Mouse (Mus musculus): ENCODE measurements at regions not wholly inside any gene's neighbourhood (a gene's known extent, or its start where the extent isn't known, plus 50 kb on each side); places are given as distances from the start of the nearest gene placed in this dataset.

DNA sequence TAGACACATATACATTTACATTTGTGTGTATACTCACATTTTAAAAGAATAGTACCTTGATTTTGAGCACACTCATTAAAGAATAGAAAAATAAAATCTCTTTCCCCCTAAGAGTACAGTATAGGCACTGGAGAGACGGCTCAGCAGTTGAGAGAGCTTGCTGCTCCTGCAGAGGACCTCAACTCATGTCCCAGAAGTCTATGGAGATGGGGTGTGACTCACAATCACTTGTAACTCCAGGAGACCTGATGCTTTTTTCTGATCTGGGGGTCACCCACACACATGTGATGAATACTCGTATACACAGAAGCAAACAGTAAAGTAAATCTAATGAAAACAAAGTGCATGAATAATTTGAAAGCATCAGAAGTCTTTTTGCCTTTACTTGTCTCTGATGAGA is 129.5 kb upstream of the Peli1 start:
- TF ChIP-seq CTCF (conservative IDR thresholded peaks at IDR 0.05; ENCODE audit: insufficient read depth, insufficient read length, low read depth, low read length) = no peak
- TF ChIP-seq POLR2A (IDR thresholded peaks at IDR 0.05; ENCODE audit: low read depth, low read length) = no peak

Measured in kidney, adult 2 months (tissue).